Mouse (Mus musculus) thymus, adult 2 months (tissue): ENCODE results near the gene Pax3. TPM values are rescaled to one million over a fixed set of nuclear protein-coding genes. Genes with fewer than 3 reads are reported as not detected.

ENCODE experiments used
- DNase-seq: peaks from one replicate; pipeline ENCODE4 v3.0.0; 2021
- H3K27ac ChIP-seq: fragments of 200-500 bp; 2 replicates; pipeline ENCODE4 v1.5.1; 2012; ENCODE audit warnings: low read length, control low read depth; ENCODE audit not compliant: control insufficient read depth, insufficient read depth
- H3K27me3 ChIP-seq: fragments of 200-500 bp; 2 replicates; pipeline ENCODE4 v1.6.1; 2012; ENCODE audit warnings: mild to moderate bottlenecking, low read length, moderate library complexity, mixed read lengths; ENCODE audit not compliant: control insufficient read depth, insufficient read depth
- H3K36me3 ChIP-seq: fragments of 200-500 bp; 2 replicates; pipeline ENCODE4 v1.6.1; 2012; ENCODE audit warnings: mild to moderate bottlenecking, low read length, moderate library complexity; ENCODE audit not compliant: control insufficient read depth, insufficient read depth
- H3K4me1 ChIP-seq: fragments of 200-500 bp; replicated peaks from 2 replicates; pipeline ENCODE4 v1.6.1; 2012; ENCODE audit warnings: low read length; ENCODE audit not compliant: control insufficient read depth, insufficient read depth
- H3K4me3 ChIP-seq: fragments of 200-500 bp; 2 replicates; pipeline ENCODE4 v1.5.1; 2012; ENCODE audit warnings: mild to moderate bottlenecking, low read length, control low read depth, moderate library complexity; ENCODE audit not compliant: control insufficient read depth, insufficient read depth
- CTCF ChIP-seq: fragments of 200-500 bp; IDR thresholded peaks from 2 replicates; pipeline ENCODE4 v1.5.1; 2012; ENCODE audit warnings: mild to moderate bottlenecking, control low read depth, low read length, moderate library complexity, borderline replicate concordance; ENCODE audit not compliant: control insufficient read depth, poor library complexity, insufficient read depth; ENCODE audit errors: extremely low read depth
- POLR2A ChIP-seq: fragments of 200-500 bp; IDR thresholded peaks from 2 replicates; pipeline ENCODE4 v1.6.1; 2012; ENCODE audit warnings: mild to moderate bottlenecking, low read length, control low read depth, moderate library complexity; ENCODE audit not compliant: control insufficient read depth, poor library complexity, insufficient read depth; ENCODE audit errors: extremely low read depth
- WGBS: fragments of 180-500 bp; shearing (Covaris S2); methylation state at CpG from one replicate; pipeline ENCODE4 v1.1.7; 2018; 5-methylcytosine and 5-hydroxymethylcytosine counted together
- polyA plus RNA-seq: library from polyadenylated mRNA; depleted of rRNA; stranded (reverse); fragments of >200 nt; gene quantifications from 2 replicates; pipeline ENCODE4 v1.2.3, GENCODE M21; 2012

Pax3 gene
- polyA plus RNA-seq, 1 experiment = 0.11 TPM

DNA sequence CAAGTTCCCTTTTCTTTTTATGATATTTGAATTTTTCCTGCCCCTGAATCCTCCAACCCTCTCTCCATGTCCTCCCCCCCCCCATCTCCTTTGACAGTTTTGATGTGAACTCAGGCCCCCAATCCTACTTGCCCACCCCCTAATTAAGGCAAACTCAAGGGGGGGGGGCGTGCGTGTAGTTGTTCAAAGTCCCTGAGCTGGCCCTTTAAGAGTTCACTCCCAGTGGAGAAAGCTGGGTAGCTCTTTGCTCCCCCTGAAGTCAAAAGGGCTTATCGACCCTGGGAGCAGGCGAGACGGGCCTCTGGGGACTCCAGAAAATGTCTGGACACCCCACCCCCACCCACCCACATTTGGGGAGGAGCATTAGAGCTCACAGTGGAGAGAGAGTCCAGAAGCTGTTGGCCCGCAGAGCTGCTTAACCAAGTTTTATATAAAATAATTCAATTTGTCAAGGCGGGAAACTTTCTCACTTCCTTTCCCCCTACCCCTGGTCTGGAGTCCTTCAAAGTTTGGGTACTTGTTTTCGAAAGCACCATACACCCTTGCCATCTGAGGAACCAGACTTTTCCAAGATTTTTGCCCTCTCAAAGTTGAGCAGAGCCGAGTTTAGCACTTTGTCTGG lies 1.5 kb upstream of the Pax3 start:
- WGBS = 6% methylated on average over 9 of the region's 9 CpGs
- no peak overlapping the region for H3K4me3 ChIP-seq
- no peaks in the 10 kb centered on the region for H3K4me1 ChIP-seq
- TF ChIP-seq POLR2A = no peak
- TF ChIP-seq CTCF = no peak
- H3K27me3 ChIP-seq = peaks cover 27% of the 10 kb centered on the region
- DNase-seq = no peak
- no peaks in the 10 kb centered on the region for H3K36me3 ChIP-seq
- H3K27ac ChIP-seq = no peak overlapping the region

DNA sequence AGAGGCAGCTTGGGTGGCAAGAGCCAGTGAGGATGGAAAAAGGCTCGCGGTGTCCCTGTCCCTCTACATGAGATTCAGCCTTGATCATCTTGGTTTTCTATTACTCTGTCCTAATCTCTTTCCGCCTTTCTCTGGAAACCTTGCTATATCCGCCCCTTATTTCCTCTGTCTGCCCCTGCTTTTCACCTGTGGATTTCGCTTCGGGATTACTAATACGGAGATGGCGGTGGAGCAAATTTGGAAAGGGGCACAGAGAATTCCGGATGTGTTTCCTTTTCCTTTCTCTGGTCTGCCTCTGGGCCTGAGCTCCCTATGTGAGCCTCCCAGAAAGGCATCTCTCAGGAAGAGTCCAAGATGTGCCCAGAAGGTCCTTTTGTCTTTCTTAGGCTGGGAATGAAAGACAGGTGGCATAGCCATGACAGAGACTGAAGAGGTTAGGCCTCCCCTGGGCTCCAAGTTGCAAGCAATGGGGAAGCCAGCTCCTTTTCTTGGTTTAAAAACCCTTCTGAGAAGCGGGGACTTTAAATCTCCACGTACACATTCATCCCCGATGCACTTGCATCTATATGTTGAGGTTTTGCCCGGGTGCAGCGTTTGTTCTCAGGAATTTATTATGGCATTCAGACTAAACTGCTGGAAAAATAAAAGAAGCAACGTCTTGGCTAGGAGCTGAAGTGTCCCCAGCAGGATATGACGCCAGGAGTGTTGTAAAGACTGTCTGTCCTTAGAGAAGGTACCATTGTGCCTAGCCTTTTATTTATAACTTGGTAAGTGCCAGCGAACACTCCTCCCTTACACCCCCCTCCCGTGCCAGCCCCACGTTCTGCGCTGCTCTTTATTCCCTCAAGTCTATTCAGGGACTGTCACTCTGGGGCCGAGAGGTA lies 659 bp upstream of the Pax3 start:
- no peak overlapping the region for H3K27ac ChIP-seq
- 8% methylated on average over 21 of the region's 21 CpGs for WGBS
- no peak overlapping the region for H3K4me3 ChIP-seq
- H3K4me1 ChIP-seq = no peaks in the 10 kb centered on the region
- no peaks in the 10 kb centered on the region for H3K36me3 ChIP-seq
- H3K27me3 ChIP-seq = peaks cover 32% of the 10 kb centered on the region
- no peak for TF ChIP-seq POLR2A
- no peak for TF ChIP-seq CTCF
- no peak for DNase-seq

DNA sequence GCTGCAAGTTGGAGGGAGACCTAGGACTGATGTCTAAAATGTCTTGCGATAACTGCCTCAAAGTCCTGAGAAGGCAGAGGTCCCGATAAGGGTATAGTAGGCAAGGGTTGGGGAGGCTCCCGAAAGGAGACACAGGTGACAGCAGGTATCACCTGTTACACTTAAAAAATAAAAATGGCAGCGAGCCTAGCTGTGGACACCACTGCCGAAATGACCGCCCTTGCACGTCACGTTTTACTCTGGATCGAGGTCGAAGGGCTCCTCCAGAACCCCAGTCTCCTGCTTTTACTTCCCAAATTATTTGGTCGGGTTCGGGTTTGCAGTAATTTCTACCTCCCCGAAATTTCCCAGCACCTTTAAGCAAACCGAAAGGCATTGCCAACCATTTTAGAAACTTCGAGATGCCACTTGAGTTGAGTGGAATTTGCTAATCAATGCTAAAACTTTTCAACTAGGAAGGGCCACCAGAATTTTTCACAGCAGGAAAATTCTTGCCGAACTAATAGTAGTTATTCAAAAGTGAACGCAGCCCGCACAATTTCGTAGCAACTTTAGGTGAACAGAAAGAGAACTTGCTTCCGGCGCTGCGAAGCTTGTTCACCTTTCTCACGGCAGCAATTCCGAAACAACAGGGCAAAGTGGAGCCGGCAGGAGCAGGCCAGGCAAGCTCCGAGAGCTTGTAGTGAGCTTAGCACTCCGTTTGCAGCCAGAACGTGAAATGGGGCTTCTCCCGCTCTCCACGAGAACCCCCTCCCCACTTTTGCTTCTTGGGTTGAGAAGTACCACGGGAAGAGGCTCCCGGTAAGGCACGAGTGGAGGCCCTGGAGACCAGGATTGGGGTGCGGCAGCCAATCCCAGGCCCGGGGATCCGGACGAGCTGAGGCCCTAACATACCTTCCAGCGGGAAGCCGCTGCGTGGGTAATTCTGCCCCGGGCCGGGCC lies 892 bp downstream of the Pax3 start:
- TF ChIP-seq CTCF (no peak), POLR2A (no peak)
- H3K4me1 ChIP-seq = no peaks in the 10 kb centered on the region
- peaks cover 24% of the 10 kb centered on the region for H3K27me3 ChIP-seq
- no peaks in the 10 kb centered on the region for H3K36me3 ChIP-seq
- DNase-seq = no peak
- WGBS = 4% methylated on average over 42 of the region's 42 CpGs
- H3K4me3 ChIP-seq = no peak overlapping the region
- no peak overlapping the region for H3K27ac ChIP-seq

DNA sequence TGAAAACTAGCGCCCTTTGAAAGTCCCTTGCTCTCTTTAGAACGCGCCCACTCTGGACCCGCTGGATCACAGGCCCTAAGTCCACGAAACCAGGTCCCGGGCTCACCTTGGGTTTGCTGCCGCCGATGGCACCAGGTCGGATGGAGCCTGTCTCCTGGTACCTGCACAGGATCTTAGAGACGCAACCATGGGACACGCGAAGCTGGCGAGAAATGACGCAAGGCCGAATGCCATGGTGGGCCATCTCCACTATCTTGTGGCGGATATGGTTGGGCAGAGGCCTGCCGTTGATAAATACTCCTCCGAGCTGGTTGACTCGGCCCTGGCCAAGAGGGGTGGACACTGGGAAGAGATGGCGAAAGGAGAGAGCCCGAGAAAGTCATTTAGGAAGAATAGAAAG lies 1.8 kb downstream of the Pax3 start:
- DNase-seq = no peak
- TF ChIP-seq CTCF (no peak), POLR2A (no peak)
- Histone ChIP-seq H3K36me3 (no peaks in the 10 kb centered on the region), H3K4me1 (no peaks in the 10 kb centered on the region), H3K4me3 (no peak overlapping the region), H3K27me3 (peaks cover 23% of the 10 kb centered on the region), H3K27ac (no peak overlapping the region)
- WGBS = 11% methylated on average over 21 of the region's 21 CpGs

DNA sequence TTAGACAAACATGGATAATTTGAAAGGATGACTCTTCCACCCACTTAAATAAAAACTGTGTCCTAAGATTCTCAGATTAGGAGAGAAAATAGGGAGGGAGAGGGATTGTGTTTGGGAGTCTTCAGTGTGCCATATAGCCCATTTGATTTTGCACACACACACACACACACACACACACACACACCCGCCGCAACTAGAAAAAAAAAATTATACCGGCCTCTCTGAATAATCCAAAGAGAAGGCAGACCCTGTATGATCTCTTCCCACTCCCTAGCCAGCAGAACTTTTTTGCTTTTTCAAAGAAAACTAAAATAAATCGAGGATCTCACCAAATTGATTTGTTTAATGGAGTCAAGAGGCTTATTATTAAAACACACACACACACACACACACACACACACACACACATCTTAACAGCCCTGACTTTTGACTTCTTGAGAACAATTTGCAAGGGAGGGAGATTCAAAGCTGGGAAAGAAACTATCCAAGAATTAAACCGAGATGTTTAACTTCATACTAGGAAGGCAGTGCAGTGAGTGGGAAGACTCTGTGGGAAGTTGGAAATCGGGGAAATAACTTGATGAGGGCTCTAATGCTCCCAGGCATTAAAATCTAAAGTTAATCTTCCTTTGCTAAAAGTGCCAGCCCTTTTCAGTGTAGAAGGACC lies 2.4 kb downstream of the Pax3 start:
- no peaks in the 10 kb centered on the region for H3K4me1 ChIP-seq
- no peaks in the 10 kb centered on the region for H3K36me3 ChIP-seq
- WGBS = 7% methylated on average over 6 of the region's 6 CpGs
- DNase-seq = no peak
- peaks cover 28% of the 10 kb centered on the region for H3K27me3 ChIP-seq
- TF ChIP-seq POLR2A = no peak
- no peak for TF ChIP-seq CTCF
- no peak overlapping the region for H3K4me3 ChIP-seq
- H3K27ac ChIP-seq = no peak overlapping the region
